Mouse (Mus musculus) forebrain, embryonic 15.5 days (tissue): ENCODE results near the gene Selenos. TPM values are rescaled to one million over a fixed set of nuclear protein-coding genes. Genes with fewer than 3 reads are reported as not detected.

Experiments
- ATAC-seq: fragments of 200-750 bp; cut with Nextera tagmentation; replicated peaks from 2 replicates; pipeline ENCODE4 v1.8.0; 2017; ENCODE audit warnings: mild to moderate bottlenecking, moderate TSS enrichment, moderate library complexity
- H3K27ac ChIP-seq: fragments of 300-500 bp; sonication (generic); replicated peaks from 2 replicates; pipeline ENCODE4 v1.5.1; 2015; ENCODE audit warnings: mild to moderate bottlenecking, inconsistent platforms
- H3K27me3 ChIP-seq: fragments of 300-500 bp; sonication (generic); 2 replicates; pipeline ENCODE4 v1.6.1; 2015; ENCODE audit warnings: inconsistent platforms
- H3K36me3 ChIP-seq: fragments of 300-500 bp; sonication (generic); 2 replicates; pipeline ENCODE4 v1.6.1; 2015; ENCODE audit warnings: mild to moderate bottlenecking, inconsistent platforms
- H3K4me1 ChIP-seq: fragments of 300-500 bp; sonication (generic); 2 replicates; pipeline ENCODE4 v1.6.1; 2015; ENCODE audit warnings: inconsistent platforms
- H3K4me2 ChIP-seq: fragments of 300-500 bp; sonication (generic); replicated peaks from 2 replicates; pipeline ENCODE4 v1.6.1; 2015; ENCODE audit warnings: mild to moderate bottlenecking, inconsistent platforms
- H3K4me3 ChIP-seq: fragments of 300-500 bp; sonication (generic); 2 replicates; pipeline ENCODE4 v1.5.1; 2015; ENCODE audit warnings: mild to moderate bottlenecking, inconsistent platforms
- H3K9ac ChIP-seq: fragments of 300-500 bp; sonication (generic); replicated peaks from 2 replicates; pipeline ENCODE4 v1.6.1; 2015; ENCODE audit warnings: mild to moderate bottlenecking, inconsistent platforms
- H3K9me3 ChIP-seq: fragments of 300-500 bp; sonication (generic); 2 replicates; pipeline ENCODE4 v1.6.1; 2016; ENCODE audit warnings: inconsistent platforms
- WGBS: fragments of 180-500 bp; shearing (Covaris S2); methylation state at CpG from one replicate; pipeline ENCODE4 v1.1.7; 2015; ENCODE audit warnings: mixed read lengths; 5-methylcytosine and 5-hydroxymethylcytosine counted together
- polyA plus RNA-seq: library from polyadenylated mRNA; unstranded; fragments of >200 nt; fragmentation: Nextera tagmentation; extraction: Ambion mirVana; gene quantifications from 2 replicates; pipeline ENCODE4 v1.2.1, GENCODE M21; 2015

Gene Selenos
- polyA plus RNA-seq: 77.9 and 81.0 TPM in 2 replicates

DNA sequence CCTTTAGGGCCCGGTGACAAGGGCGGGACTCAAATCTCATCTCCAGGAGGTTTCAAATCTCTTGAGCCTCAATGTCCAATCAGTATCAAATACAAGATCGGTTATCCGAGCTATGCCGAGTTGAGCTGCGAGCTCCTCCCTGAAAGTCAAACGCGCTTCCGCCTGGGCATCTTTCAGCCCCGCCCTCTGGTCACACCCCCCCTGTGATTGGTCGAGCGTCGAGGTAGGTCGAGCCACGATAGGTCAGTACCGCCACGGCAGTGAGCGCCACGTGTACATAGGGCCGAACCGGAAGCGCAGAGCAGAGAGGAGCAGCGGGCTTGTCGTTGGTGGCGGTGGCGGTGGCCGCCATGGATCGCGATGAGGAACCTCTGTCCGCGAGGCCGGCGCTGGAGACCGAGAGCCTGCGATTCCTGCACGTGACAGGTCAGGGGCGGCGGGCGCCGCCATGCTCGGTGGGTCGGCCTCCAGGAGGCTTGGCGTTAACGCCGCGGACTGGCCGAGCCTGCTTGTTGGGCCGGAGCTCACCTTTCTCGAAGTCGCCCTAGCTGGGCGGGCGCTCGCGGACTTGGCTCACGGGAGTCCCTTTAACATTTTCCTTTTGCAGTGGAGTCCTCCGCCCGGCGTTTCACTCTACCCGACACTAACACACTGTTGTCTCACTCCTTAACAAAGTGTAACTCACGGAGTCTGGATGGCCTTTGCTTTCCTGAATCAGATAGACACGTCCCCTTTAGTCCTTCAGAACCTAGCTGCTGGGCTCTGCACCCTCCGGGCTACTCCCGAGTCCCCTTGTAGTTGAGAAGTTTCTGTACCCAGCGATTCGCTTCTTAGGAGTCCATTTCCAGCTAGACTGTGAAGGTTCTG lies at the start of gene Selenos:
Gene Selenos, plus strand, starts transcription at position 286 of the 867 bp plus-strand sequence.
- H3K36me3 ChIP-seq: peaks cover 43% of the 10 kb centered on the region
- no peaks in the 10 kb centered on the region for H3K27me3 ChIP-seq
- H3K9ac ChIP-seq: peak within 1 kb of the TSS; percentile 77
- H3K9me3 ChIP-seq: no peaks in the 10 kb centered on the region
- peak within 1 kb of the TSS; percentile 80 for H3K4me2 ChIP-seq
- H3K4me3 ChIP-seq: peak within 1 kb of the TSS; percentile 68
- WGBS: under 1% methylated on average over 65 of the region's 65 CpGs
- peaks cover 30% of the 10 kb centered on the region for H3K4me1 ChIP-seq
- peak within 1 kb of the TSS; percentile 87 for H3K27ac ChIP-seq
- peak; percentile 100 for ATAC-seq

DNA sequence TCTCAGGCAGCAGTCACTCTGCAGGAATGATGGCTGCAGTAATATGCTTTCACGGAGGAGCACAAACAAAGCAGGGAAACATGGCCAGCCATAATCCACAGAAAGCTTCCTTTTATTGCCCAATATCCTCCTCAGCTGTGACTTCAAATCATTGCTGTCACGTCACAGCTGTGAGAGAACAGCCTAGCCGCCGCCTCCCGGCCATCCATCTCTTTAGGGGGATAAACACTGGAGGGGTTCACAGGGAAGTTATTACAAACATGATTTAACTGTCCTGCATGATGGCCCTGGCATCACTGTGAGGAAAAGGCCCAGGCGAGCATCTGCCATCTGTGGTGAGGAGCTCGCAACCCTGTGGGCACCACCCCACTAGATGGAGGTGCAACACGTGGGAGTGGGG lies 42.6 kb upstream of the Selenos start:
- H3K4me1 ChIP-seq: no peaks in the 10 kb centered on the region
- no peak for ATAC-seq
- no peaks in the 10 kb centered on the region for H3K9me3 ChIP-seq
- H3K36me3 ChIP-seq: no peaks in the 10 kb centered on the region
- H3K4me2 ChIP-seq: no peak overlapping the region
- H3K4me3 ChIP-seq: no peak overlapping the region
- no peaks in the 10 kb centered on the region for H3K27me3 ChIP-seq
- H3K27ac ChIP-seq: no peak overlapping the region
- no peak overlapping the region for H3K9ac ChIP-seq
- WGBS: 78% methylated on average over 8 of the region's 8 CpGs

DNA sequence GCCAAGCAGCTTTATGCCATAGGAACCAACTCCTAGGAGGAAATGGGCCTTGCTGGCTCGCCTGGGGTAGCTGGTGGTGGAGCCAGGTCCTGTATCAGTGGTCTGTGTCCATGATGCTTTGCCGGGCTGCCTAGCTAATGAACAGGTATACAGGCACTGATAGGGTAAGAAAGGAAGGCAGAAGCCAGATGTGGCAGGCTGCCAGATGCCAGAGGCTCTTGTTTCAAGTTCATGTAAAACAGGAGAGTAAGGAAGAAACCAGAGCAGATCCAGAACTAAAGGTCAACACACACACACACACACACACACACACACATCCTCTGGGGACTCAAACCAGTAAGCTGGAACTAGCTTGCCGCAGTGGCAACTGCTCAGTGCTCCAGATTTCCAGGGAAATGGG lies 41.2 kb upstream of the Selenos start:
- H3K27me3 ChIP-seq: no peaks in the 10 kb centered on the region
- no peak for ATAC-seq
- H3K4me2 ChIP-seq: no peak overlapping the region
- no peaks in the 10 kb centered on the region for H3K9me3 ChIP-seq
- no peaks in the 10 kb centered on the region for H3K36me3 ChIP-seq
- H3K9ac ChIP-seq: no peak overlapping the region
- WGBS: 78% methylated on average over 3 of the region's 3 CpGs
- peaks cover under 1% of the 10 kb centered on the region; the same call in 1 of the 2 replicates for H3K4me1 ChIP-seq
- no peak overlapping the region for H3K4me3 ChIP-seq
- H3K27ac ChIP-seq: no peak overlapping the region

- 78% methylated on average over 11 of the region's 11 CpGs for WGBS
- H3K9me3 ChIP-seq: no peaks in the 10 kb centered on the region
- H3K36me3 ChIP-seq: no peaks in the 10 kb centered on the region
- no peak overlapping the region for H3K4me2 ChIP-seq
- peaks cover 6% of the 10 kb centered on the region for H3K4me1 ChIP-seq
- no peak overlapping the region for H3K9ac ChIP-seq
- no peak overlapping the region for H3K27ac ChIP-seq
- no peak for ATAC-seq
- no peaks in the 10 kb centered on the region for H3K27me3 ChIP-seq
- no peak overlapping the region for H3K4me3 ChIP-seq
These were observed 40.7 kb upstream of the Selenos start for GRCm38 (mm10) chr7:66038730-66039129.

DNA sequence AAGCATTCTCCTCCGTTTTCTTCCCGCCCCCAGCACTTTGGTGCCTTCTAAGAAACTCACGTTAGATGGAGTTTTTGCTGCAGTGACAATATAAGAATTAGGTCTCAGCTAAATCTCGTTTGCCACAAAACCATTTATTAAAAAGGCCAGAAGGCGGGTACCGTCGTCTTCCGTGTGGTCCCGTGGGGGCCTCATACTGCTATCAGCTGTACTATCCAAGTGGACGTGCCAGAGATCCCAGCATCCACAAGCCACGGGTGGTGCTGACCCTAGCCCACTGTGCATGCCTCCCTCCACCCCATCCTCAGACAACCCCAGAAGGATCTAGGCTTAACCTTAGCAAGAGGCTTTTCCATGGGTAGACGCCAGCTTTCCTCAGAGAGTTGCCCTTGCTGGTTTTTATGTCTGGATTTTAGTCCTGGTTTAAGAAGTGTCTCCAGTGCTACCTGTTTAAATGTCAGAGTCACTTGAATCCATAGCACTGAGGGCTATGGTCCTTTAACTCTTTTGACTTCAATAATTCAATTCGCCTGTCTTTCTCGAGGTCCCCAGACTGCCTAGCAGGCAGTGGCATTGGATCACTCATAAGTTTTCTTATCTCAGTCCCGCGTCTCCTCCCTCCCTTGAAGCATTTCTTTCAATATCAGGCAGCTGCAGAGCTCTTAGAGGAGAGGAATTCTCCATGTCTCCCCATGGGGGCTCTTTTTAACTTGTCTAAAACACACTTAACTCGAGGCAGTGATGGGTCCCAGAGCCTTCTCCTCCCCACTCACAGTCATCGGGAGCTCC lies 39.2 kb upstream of the Selenos start:
- 82% methylated on average over 18 of the region's 18 CpGs for WGBS
- no peak for ATAC-seq
- H3K4me2 ChIP-seq: no peak overlapping the region
- peaks cover 16% of the 10 kb centered on the region for H3K4me1 ChIP-seq
- H3K27ac ChIP-seq: no peak overlapping the region
- no peaks in the 10 kb centered on the region for H3K27me3 ChIP-seq
- H3K36me3 ChIP-seq: no peaks in the 10 kb centered on the region
- no peak overlapping the region for H3K9ac ChIP-seq
- no peaks in the 10 kb centered on the region for H3K9me3 ChIP-seq
- no peak overlapping the region for H3K4me3 ChIP-seq

DNA sequence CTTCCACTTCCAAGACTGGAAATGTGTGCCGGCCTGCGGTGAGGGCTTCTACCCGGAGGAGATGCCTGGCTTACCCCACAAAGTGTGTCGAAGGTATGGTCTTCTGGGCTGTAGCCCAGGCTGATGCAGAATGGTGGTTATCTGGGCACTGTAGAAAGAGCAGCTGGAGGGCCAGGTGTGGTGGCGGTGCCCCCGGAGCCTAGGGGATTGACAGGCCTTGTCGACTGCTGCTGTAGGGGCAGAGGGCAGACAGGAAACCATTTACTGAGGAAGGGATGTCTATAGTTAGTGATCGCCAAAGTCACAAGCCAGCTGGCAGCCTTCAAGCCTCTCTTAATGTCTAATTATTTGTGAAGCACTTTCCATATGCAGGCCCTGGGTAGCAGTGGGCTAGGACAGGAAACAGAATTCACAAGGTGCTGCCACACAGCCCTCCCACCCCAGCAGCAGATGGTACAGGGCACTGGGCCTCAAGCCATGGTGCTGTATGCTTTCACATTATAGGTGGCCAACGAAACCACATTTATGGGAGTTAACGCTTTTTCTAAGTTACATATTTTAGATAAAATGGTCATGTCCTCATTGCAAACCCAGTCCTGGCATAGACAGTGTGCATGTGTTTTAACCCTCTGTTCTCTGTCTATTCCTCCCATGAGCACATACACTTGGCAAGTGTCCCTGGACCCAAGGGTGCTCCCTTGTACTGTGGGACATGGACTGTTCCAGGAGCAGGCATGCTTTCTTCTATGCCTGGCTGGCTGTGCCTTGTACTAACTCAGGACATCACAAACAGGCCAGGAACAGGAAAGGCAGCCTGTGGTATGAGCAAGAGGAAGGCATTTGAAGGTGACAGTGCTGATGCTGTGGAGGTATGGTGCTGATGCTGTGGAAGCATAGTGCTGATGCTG lies 35.6 kb upstream of the Selenos start, which contains the start of gene Gm45213:
Gene Gm45213, plus strand, starts transcription at position 51 of the 908 bp plus-strand sequence.
- Histone ChIP-seq H3K9ac (no peak within 1 kb of the TSS), H3K27ac (0 out of 2 replicates have a peak within 1 kb of the TSS, but pooled peaks have one; percentile 20), H3K27me3 (no peaks in the 10 kb centered on the region), H3K4me3 (no peak within 1 kb of the TSS), H3K36me3 (no peaks in the 10 kb centered on the region), H3K4me2 (no peak within 1 kb of the TSS), H3K9me3 (no peaks in the 10 kb centered on the region), H3K4me1 (peaks cover 16% of the 10 kb centered on the region)
- ATAC-seq: 0 out of 2 replicates have a peak, but pooled peaks have one; percentile 46
- 75% methylated on average over 10 of the region's 10 CpGs for WGBS

DNA sequence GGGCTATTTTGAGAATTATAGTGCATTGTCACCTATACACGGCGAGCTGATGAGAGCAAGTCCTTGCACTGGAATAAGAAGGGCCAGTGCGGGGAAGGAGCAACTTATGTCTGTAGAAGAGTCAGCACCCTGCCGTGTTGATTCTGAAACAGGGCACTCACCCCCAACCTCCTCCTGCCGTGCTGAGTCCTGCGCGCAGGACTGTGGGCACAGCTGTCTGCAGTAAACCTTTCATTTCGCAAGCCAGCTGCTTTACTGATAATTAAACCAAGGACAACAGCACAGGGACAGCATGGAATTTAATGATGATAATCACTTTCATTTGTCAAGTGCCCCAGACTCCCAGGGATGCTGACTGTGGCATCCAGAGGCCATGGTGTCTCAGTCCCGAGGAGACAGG lies 34.8 kb upstream of the Selenos start:
- Histone ChIP-seq H3K27ac (no peak overlapping the region), H3K4me3 (no peak overlapping the region), H3K36me3 (no peaks in the 10 kb centered on the region), H3K9ac (no peak overlapping the region), H3K9me3 (no peaks in the 10 kb centered on the region), H3K4me1 (peaks cover 16% of the 10 kb centered on the region), H3K4me2 (no peak overlapping the region), H3K27me3 (no peaks in the 10 kb centered on the region)
- ATAC-seq: no peak
- 43% methylated on average over 9 of the region's 9 CpGs for WGBS

DNA sequence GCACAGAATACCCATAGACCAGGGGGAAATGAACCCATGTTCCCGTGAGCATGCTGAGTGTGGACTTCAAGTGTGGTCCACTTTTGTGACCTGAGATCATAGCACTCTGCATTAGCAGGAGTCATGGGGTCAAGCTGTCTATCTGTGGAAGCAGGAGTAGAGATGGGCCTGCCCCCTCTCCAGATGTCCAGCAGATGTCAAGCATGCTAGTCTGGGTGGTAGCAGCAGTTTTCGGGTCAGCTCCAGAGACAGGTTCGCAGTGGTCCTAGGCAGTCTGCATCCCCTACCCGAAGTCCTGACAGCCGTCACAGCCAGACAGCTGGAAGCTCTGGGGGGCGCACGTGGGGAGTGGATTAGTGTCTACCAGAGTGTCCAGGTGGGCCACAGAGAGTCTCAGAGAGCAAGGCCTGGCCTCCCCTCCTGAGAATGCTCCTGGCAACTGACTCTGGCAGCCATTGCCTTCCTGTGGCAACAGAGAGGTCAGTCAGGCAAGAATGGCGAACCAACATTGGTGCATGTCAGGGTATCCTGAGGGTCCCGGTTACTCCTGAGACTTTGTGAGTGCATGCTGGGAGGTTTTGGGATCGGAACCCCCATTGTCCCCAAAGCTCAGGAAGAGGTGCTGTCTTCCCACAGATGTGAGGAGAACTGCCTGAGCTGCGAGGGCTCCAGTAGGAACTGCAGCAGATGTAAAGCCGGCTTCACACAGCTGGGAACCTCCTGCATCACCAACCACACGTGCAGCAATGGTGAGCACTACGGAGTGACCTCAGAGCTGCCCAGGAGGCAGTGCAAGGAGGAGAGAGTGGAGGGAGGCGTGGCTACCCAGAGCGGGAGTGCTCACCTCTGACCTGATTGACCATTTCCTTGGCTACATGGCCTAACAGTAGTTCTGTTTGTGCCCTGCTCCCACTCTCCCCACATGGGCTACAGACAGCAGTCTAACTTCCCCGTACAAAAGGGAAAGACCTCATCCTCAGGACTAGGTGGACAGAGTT lies 32.2 kb upstream of the Selenos start:
- Histone ChIP-seq H3K4me3 (no peak overlapping the region), H3K27me3 (no peaks in the 10 kb centered on the region), H3K4me1 (peaks cover 16% of the 10 kb centered on the region), H3K4me2 (no peak overlapping the region), H3K27ac (no peak overlapping the region), H3K9me3 (no peaks in the 10 kb centered on the region), H3K9ac (no peak overlapping the region), H3K36me3 (no peaks in the 10 kb centered on the region)
- 56% methylated on average over 17 of the region's 17 CpGs for WGBS
- no peak for ATAC-seq

DNA sequence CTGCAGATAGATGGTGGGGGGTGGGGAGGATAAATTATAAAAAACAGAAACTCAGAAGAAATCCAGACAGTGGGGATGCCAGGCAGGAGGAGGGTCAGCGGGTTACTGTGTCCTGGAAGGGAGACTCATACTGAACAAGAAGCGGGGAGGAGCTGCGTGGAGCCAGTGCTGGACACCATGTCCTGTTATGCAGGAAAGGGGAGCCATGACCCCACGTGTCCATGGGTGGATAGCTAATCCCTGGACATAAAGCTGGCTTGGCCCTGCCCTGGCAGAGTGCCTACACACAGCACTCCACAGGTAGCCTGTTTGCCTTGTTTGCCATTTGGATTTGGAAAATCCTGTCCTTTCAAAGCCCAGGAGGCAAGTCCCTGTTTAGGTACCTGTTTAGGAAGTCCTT lies 31.5 kb upstream of the Selenos start:
- Histone ChIP-seq H3K27ac (no peak overlapping the region), H3K27me3 (no peaks in the 10 kb centered on the region), H3K4me2 (no peak overlapping the region), H3K36me3 (no peaks in the 10 kb centered on the region), H3K9ac (no peak overlapping the region), H3K9me3 (no peaks in the 10 kb centered on the region), H3K4me1 (peaks cover 16% of the 10 kb centered on the region), H3K4me3 (no peak overlapping the region)
- no peak for ATAC-seq
- 73% methylated on average over 4 of the region's 4 CpGs for WGBS

- ATAC-seq: no peak
- no peaks in the 10 kb centered on the region for H3K36me3 ChIP-seq
These were observed 30.8 kb upstream of the Selenos start for GRCm38 (mm10) chr7:66048446-66049230.

More at GRCm38 (mm10) chr7:66048446-66049230, 30.8 kb upstream of the Selenos start:
- no peak overlapping the region for H3K9ac ChIP-seq
- H3K9me3 ChIP-seq: no peaks in the 10 kb centered on the region
- H3K4me2 ChIP-seq: no peak overlapping the region
- peaks cover 12% of the 10 kb centered on the region for H3K4me1 ChIP-seq
- H3K27me3 ChIP-seq: no peaks in the 10 kb centered on the region
- H3K27ac ChIP-seq: no peak overlapping the region
- WGBS: 77% methylated on average over 12 of the region's 12 CpGs
- no peak overlapping the region for H3K4me3 ChIP-seq
